Mouse (Mus musculus) hindbrain, postnatal 0 days (tissue): Measurements from ENCODE around the gene Tbx18. TPM values are rescaled to one million over a fixed set of nuclear protein-coding genes. Genes with fewer than 3 reads are reported as not detected.

Experiments
- ATAC-seq: fragments of 200-750 bp; cut with Nextera tagmentation; 2 replicates; pipeline ENCODE4 v1.8.0; 2017; ENCODE audit warnings: mild to moderate bottlenecking, moderate TSS enrichment, moderate library complexity
- DNase-seq: peaks from one replicate; pipeline ENCODE4 v3.0.0-alpha.2; 2015; ENCODE audit warnings: low spot score
- H3K27ac ChIP-seq: fragments of 300-500 bp; sonication (generic); 2 replicates; pipeline ENCODE4 v1.5.1; 2014; ENCODE audit warnings: mild to moderate bottlenecking
- H3K27me3 ChIP-seq: fragments of 300-500 bp; sonication (generic); 2 replicates; pipeline ENCODE4 v1.6.1; 2014; ENCODE audit warnings: low read length, mixed read lengths; ENCODE audit not compliant: insufficient read depth
- H3K36me3 ChIP-seq: fragments of 300-500 bp; sonication (generic); 2 replicates; pipeline ENCODE4 v1.6.1; 2014; ENCODE audit warnings: low read length, mixed read lengths; ENCODE audit not compliant: insufficient read depth
- H3K4me1 ChIP-seq: fragments of 300-500 bp; sonication (generic); 2 replicates; pipeline ENCODE4 v1.6.1; 2014; ENCODE audit warnings: antibody characterized with exemption, low read length, mixed read lengths; ENCODE audit not compliant: insufficient read depth
- H3K4me2 ChIP-seq: fragments of 300-500 bp; sonication (generic); 2 replicates; pipeline ENCODE4 v1.6.1; 2014; ENCODE audit warnings: low read depth, mild to moderate bottlenecking, low read length, moderate library complexity, mixed read lengths
- H3K4me3 ChIP-seq: fragments of 300-500 bp; sonication (generic); 2 replicates; pipeline ENCODE4 v1.5.1; 2014; ENCODE audit warnings: low read length
- H3K9ac ChIP-seq: fragments of 300-500 bp; sonication (generic); replicated peaks from 2 replicates; pipeline ENCODE4 v1.6.1; 2014; ENCODE audit warnings: mild to moderate bottlenecking, low read length, moderate library complexity, mixed read lengths
- H3K9me3 ChIP-seq: fragments of 300-500 bp; sonication (generic); 2 replicates; pipeline ENCODE4 v1.6.1; 2016; ENCODE audit warnings: low read length, mixed read lengths
- CTCF ChIP-seq: IDR thresholded peaks from 2 replicates; pipeline ENCODE4 v1.5.1; 2016; ENCODE audit warnings: antibody characterized with exemption, control low read depth, low read depth
- WGBS: fragments of 180-500 bp; shearing (Covaris S2); extraction: QIAGEN DNeasy Blood & Tissue Kit; methylation state at CpG from one replicate; pipeline ENCODE4 v1.1.7; 2014; 5-methylcytosine and 5-hydroxymethylcytosine counted together
- polyA plus RNA-seq: library from polyadenylated mRNA; unstranded; fragments of >200 nt; fragmentation: Nextera tagmentation; extraction: Ambion mirVana; gene quantifications from 2 replicates; pipeline ENCODE4 v1.2.1, GENCODE M21; 2015
- total RNA-seq: library from RNA; depleted of rRNA; stranded (reverse); fragments of >200 nt; gene quantifications from 2 replicates; pipeline ENCODE4 v1.2.3, GENCODE M21; 2014

Tbx18 gene
- total and polyA plus RNA-seq, 2 experiments from 2014 or later = 1.7 to 5.9 TPM

GRCm38 (mm10) chr9:87732416-87733235, 1.6 kb upstream of the Tbx18 start:
- no peak for ATAC-seq

GRCm38 (mm10) chr9:87730271-87730960, 644 bp downstream of the Tbx18 start:
- peaks cover 73% of the 10 kb centered on the region for H3K27me3 ChIP-seq
- H3K4me1 ChIP-seq = no peaks in the 10 kb centered on the region
- under 1% methylated on average over 60 of the region's 91 CpGs for WGBS
- no peaks in the 10 kb centered on the region for H3K36me3 ChIP-seq
- H3K9ac ChIP-seq = peak overlapping the region; percentile 49; the same call in 1 of the 2 replicates
- H3K4me2 ChIP-seq = peak overlapping the region; percentile 60
- ATAC-seq (peak; percentile 41), DNase-seq (no peak)
- no peak for TF ChIP-seq CTCF
- peak overlapping the region; percentile 39 for H3K4me3 ChIP-seq
- peak overlapping the region; percentile 36; the same call in 1 of the 2 replicates for H3K27ac ChIP-seq
- no peaks in the 10 kb centered on the region for H3K9me3 ChIP-seq

More at GRCm38 (mm10) chr9:87732416-87733235, 1.6 kb upstream of the Tbx18 start:
- Histone ChIP-seq H3K4me1 (no peaks in the 10 kb centered on the region), H3K36me3 (no peaks in the 10 kb centered on the region), H3K27me3 (peaks cover 80% of the 10 kb centered on the region), H3K9ac (no peak overlapping the region), H3K4me3 (no peak overlapping the region), H3K4me2 (no peak overlapping the region), H3K27ac (no peak overlapping the region), H3K9me3 (no peaks in the 10 kb centered on the region)
- 3% methylated on average over 25 of the region's 25 CpGs for WGBS
- TF ChIP-seq CTCF = no peak
- no peak for DNase-seq

DNA sequence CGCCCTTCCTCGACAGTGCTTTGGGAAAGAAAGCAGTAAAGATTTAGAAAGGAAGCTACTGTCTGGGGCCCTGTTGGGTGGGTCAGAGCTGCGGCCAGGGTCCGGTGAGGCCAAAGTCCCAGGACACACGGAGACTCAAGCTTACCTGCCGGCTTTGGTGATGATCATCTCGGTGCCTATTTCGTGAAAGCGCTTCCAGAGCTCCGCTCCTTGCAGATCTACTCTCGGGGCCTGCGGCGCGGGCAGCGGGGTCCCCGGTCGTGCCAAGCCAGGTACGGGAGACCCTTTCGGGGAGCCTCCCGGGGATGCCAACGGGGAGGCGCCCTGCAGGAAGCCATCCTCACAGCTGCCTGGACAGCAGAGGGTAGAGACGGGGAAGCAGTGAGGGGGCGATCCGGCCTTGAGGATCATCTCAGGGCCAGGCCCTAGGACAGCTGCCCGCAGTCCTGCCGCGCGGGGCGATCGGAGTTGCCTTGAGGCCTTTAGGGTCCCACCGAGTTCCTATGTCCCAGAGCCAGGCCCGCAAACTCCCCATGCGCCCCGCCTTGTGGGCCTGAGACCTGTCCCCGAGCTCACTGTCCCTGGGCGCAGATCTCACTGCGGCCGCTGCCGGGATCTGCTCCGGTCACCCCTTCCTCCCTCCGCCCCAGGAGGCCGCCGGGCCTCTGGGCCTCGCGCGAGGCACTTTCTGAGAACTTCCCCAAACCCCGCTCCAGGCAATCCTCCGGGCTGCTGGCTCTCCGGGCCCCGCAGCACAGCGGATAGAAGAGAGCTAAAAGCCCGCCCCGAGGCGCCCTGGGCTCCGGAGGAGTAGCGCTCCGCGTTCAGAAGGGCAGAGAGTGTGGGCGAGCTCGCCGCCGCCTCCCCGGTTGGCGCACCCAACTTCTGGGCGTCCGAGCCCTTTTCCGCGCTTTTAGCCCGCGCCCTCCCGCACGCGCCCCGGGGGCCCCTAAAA, 1.5 kb downstream of the Tbx18 start:
- Histone ChIP-seq H3K4me2 (peak overlapping the region; percentile 60), H3K27ac (0 out of 2 replicates have a peak overlapping the region, but pooled peaks have one; percentile 36), H3K4me1 (no peaks in the 10 kb centered on the region), H3K27me3 (peaks cover 72% of the 10 kb centered on the region), H3K9ac (peak overlapping the region; percentile 49; the same call in 1 of the 2 replicates), H3K4me3 (peak overlapping the region; percentile 39), H3K9me3 (no peaks in the 10 kb centered on the region), H3K36me3 (no peaks in the 10 kb centered on the region)
- DNase-seq (no peak), ATAC-seq (no peak)
- under 1% methylated on average over 72 of the region's 75 CpGs for WGBS
- no peak for TF ChIP-seq CTCF

- WGBS = 18% methylated on average over 3 of the region's 3 CpGs
- no peaks in the 10 kb centered on the region for H3K4me1 ChIP-seq
- no peak overlapping the region for H3K4me3 ChIP-seq
- H3K4me2 ChIP-seq = no peak overlapping the region
- DNase-seq (no peak), ATAC-seq (no peak)
- no peak for TF ChIP-seq CTCF
- no peaks in the 10 kb centered on the region for H3K36me3 ChIP-seq
- no peak overlapping the region for H3K27ac ChIP-seq
- no peaks in the 10 kb centered on the region for H3K9me3 ChIP-seq
- peaks cover 76% of the 10 kb centered on the region for H3K27me3 ChIP-seq
- no peak overlapping the region for H3K9ac ChIP-seq
Measured at GRCm38 (mm10) chr9:87728107-87728506, 3.0 kb downstream of the Tbx18 start.

DNA sequence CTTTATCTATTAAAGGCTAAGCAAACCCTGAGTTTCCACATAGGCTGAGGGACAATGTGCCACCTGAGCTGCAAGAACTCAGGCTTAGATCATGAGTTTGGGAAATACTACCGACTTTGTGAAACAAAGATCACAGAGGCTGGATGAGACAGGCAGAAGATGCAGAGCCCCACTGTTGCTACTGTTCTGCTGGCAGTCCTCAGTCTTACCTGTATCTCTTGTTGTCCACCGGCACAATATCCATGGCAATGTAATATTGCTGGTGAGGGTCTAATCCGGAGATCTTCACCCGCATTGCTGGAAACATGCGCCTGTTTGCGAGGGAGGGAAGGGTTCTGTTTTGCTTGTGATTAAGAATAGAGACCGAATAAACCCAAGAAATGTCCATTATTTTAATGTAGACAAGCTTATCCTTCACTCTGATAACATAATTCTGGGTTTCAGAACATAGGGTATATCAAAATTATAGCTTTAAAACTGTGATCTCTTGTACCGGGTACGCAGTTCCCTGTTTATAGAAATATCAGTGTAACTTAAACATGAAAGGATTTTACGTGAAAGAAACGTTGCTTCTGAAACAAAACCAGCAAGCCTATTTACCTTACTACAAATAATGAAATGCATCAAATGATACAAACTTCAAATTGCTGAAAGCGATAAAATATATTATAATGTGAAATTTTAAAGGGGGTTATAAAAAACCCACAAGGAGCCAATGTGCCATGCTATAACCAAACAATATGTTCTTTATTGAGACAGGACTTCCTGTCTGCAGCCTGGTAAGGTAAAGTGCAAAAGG, 3.7 kb downstream of the Tbx18 start:
- H3K27ac ChIP-seq = no peak overlapping the region
- H3K27me3 ChIP-seq = peaks cover 71% of the 10 kb centered on the region
- H3K36me3 ChIP-seq = no peaks in the 10 kb centered on the region
- no peaks in the 10 kb centered on the region for H3K4me1 ChIP-seq
- ATAC-seq (no peak), DNase-seq (no peak)
- H3K9me3 ChIP-seq = no peaks in the 10 kb centered on the region
- WGBS = 7% methylated on average over 12 of the region's 12 CpGs
- H3K4me3 ChIP-seq = no peak overlapping the region
- no peak overlapping the region for H3K9ac ChIP-seq
- H3K4me2 ChIP-seq = no peak overlapping the region
- no peak for TF ChIP-seq CTCF
